Mouse (Mus musculus): ENCODE results near the gene Cdk14. TPM values are rescaled to one million over a fixed set of nuclear protein-coding genes. Genes with fewer than 3 reads are reported as not detected.

Gene Cdk14
- 13.8 TPM for polyA plus RNA-seq (2014; fragmentation: Illumina TruSeq; extraction: RNeasy Lipid Tissue Mini Kit (QIAGEN cat#74804); ENCODE audit: low read depth, low replicate concordance)

DNA sequence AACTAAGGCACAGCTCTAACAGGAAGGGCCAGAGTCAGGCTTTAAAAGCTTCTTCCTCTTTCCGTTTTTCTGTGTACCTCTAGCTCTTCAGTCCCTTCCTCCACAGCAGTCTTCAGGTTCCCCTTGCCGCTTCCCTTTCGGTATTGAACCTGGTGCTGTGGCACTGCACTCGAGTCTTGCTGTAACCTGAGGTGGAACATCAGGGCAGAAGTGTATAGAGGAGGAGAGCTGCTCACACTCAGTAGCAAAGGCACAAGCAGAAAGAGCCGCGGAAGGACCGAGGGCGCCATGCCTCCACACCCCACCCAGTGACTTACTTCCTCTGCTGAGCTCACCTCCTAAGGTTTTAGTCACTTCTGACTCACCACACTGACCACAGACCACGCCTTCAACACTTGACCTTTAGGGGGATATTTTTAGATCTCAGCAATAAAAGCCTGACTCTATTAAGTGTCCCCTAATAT, at the start of gene Cdk14:
TSS of gene Cdk14 (minus strand) at position 321 of the 464 bp plus-strand sequence.

DNA sequence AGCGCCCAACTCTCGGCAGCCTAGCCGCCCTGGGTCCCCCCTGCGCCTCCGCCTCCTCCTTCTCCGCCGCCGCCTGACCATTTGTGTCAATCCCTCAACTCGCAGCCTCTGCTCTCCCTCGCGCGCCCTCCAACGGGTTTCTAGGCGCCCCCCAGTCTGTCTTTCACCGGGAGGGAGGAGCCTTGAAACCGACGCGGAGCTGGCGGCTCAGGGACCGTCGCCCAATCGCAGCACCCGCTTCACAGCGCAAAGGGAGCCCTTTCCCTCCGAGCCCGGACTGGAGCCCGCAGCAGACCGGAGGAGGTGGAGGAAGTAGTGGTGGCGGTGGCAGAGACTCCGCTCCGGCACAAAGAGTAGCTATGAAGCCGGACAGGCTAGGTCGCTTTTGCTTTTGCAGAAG, 662.2 kb downstream of the Cdk14 start, which contains the start of gene Fzd1:
TSS of gene Fzd1 (minus strand) at position 134 of the 400 bp plus-strand sequence.

Other genes starting within 250 kb of the Cdk14 start
- not detected for gene 1700015F17Rik, start 58.8 kb upstream of the Cdk14 start, polyA plus RNA-seq (2014; fragmentation: Illumina TruSeq; extraction: RNeasy Lipid Tissue Mini Kit (QIAGEN cat#74804); ENCODE audit: low read depth, low replicate concordance)
- 55.8 TPM for gene Cldn12, start 94.6 kb upstream of the Cdk14 start, polyA plus RNA-seq (2014; fragmentation: Illumina TruSeq; extraction: RNeasy Lipid Tissue Mini Kit (QIAGEN cat#74804); ENCODE audit: low read depth, low replicate concordance)
- gene Gtpbp10, start 139.2 kb upstream of the Cdk14 start, polyA plus RNA-seq (2014; fragmentation: Illumina TruSeq; extraction: RNeasy Lipid Tissue Mini Kit (QIAGEN cat#74804); ENCODE audit: low read depth, low replicate concordance) = 44.4 TPM
- gene Gm8773, start 153.5 kb upstream of the Cdk14 start, polyA plus RNA-seq (2014; fragmentation: Illumina TruSeq; extraction: RNeasy Lipid Tissue Mini Kit (QIAGEN cat#74804); ENCODE audit: low read depth, low replicate concordance) = not detected
- 16.3 TPM for gene Cfap69, start 243.9 kb upstream of the Cdk14 start, polyA plus RNA-seq (2014; fragmentation: Illumina TruSeq; extraction: RNeasy Lipid Tissue Mini Kit (QIAGEN cat#74804); ENCODE audit: low read depth, low replicate concordance)

Data from adrenal gland, adult 10 weeks (tissue).